Mouse (Mus musculus) midbrain, postnatal 0 days (tissue): ENCODE data around the gene Spink8. TPM values are rescaled to one million over a fixed set of nuclear protein-coding genes. Genes with fewer than 3 reads are reported as not detected.

Source experiments
- ATAC-seq: fragments of 200-750 bp; cut with Nextera tagmentation; 2 replicates; pipeline ENCODE4 v1.8.0; 2017; ENCODE audit warnings: moderate number of reproducible peaks, mild to moderate bottlenecking, moderate TSS enrichment, moderate library complexity; ENCODE audit not compliant: low FRiP score
- DNase-seq: peaks from one replicate; pipeline ENCODE4 v3.0.0-alpha.2; 2015; ENCODE audit warnings: low spot score
- H3K27ac ChIP-seq: fragments of 300-500 bp; sonication (generic); 2 replicates; pipeline ENCODE4 v1.5.1; 2014; ENCODE audit warnings: low read depth, mild to moderate bottlenecking, low read length, mixed read lengths
- H3K27me3 ChIP-seq: fragments of 300-500 bp; sonication (generic); 2 replicates; pipeline ENCODE4 v1.6.1; 2014; ENCODE audit warnings: low read length, control low read depth, mixed read lengths; ENCODE audit not compliant: insufficient read depth
- H3K36me3 ChIP-seq: fragments of 300-500 bp; sonication (generic); 2 replicates; pipeline ENCODE4 v1.6.1; 2014; ENCODE audit warnings: low read length, control low read depth, mixed read lengths; ENCODE audit not compliant: insufficient read depth
- H3K4me1 ChIP-seq: fragments of 300-500 bp; sonication (generic); 2 replicates; pipeline ENCODE4 v1.6.1; 2014; ENCODE audit warnings: mild to moderate bottlenecking, control low read depth, antibody characterized with exemption, low read length, mixed read lengths; ENCODE audit not compliant: insufficient read depth
- H3K4me2 ChIP-seq: fragments of 300-500 bp; sonication (generic); 2 replicates; pipeline ENCODE4 v1.6.1; 2014; ENCODE audit warnings: low read depth, mild to moderate bottlenecking, low read length, mixed read lengths; ENCODE audit not compliant: poor library complexity, severe bottlenecking
- H3K4me3 ChIP-seq: fragments of 300-500 bp; sonication (generic); 2 replicates; pipeline ENCODE4 v1.5.1; 2014; ENCODE audit warnings: low read depth, mild to moderate bottlenecking, low read length, moderate library complexity
- H3K9ac ChIP-seq: fragments of 300-500 bp; sonication (generic); replicated peaks from 2 replicates; pipeline ENCODE4 v1.6.1; 2014; ENCODE audit warnings: mild to moderate bottlenecking, low read length, moderate library complexity, mixed read lengths; ENCODE audit not compliant: poor library complexity, severe bottlenecking
- H3K9me3 ChIP-seq: fragments of 300-500 bp; sonication (generic); 2 replicates; pipeline ENCODE4 v1.6.1; 2016; ENCODE audit warnings: low read length, control low read depth
- CTCF ChIP-seq: IDR thresholded peaks from 2 replicates; pipeline ENCODE4 v1.5.1; 2016; ENCODE audit warnings: antibody characterized with exemption, mild to moderate bottlenecking
- WGBS: fragments of 180-500 bp; shearing (Covaris S2); extraction: QIAGEN DNeasy Blood & Tissue Kit; methylation state at CpG from one replicate; pipeline ENCODE4 v1.1.7; 2014; 5-methylcytosine and 5-hydroxymethylcytosine counted together
- polyA plus RNA-seq: library from polyadenylated mRNA; unstranded; fragments of >200 nt; fragmentation: Nextera tagmentation; extraction: Ambion mirVana; gene quantifications from 2 replicates; pipeline ENCODE4 v1.2.1, GENCODE M21; 2015
- total RNA-seq: library from RNA; depleted of rRNA; stranded (reverse); fragments of >200 nt; gene quantifications from 2 replicates; pipeline ENCODE4 v1.2.3, GENCODE M21; 2014

The Spink8 gene
- total and polyA plus RNA-seq, 2 experiments from 2014 or later: not detected

DNA sequence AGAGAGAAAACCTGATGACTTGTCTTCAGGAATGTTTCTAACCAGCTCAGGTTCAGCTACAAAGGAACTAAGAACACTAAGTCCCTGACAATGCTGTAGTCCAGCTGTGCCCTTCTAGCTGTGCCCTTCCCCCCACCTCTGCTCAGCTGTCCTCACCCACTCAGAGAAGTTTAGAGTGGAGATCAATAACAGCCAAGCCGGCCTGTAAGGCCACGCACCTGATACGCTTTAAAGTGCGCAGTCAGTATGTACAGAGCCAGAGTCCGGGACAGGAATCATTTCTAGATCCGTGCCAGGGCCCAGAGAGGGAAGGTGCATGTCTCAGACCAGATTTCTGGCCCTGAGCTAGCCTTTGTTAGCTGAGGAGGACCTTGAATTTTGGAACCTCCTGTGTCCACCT is 43.9 kb downstream of the Spink8 start:
- 83% methylated on average over 6 of the region's 6 CpGs for WGBS
- no peaks in the 10 kb centered on the region for H3K27me3 ChIP-seq
- TF ChIP-seq CTCF: no peak
- no peaks in the 10 kb centered on the region for H3K36me3 ChIP-seq
- ATAC-seq (no peak), DNase-seq (no peak)
- no peak overlapping the region for H3K4me3 ChIP-seq
- H3K4me2 ChIP-seq: no peak overlapping the region
- H3K9ac ChIP-seq: no peak overlapping the region
- no peaks in the 10 kb centered on the region for H3K4me1 ChIP-seq
- H3K27ac ChIP-seq: no peak overlapping the region
- H3K9me3 ChIP-seq: no peaks in the 10 kb centered on the region

DNA sequence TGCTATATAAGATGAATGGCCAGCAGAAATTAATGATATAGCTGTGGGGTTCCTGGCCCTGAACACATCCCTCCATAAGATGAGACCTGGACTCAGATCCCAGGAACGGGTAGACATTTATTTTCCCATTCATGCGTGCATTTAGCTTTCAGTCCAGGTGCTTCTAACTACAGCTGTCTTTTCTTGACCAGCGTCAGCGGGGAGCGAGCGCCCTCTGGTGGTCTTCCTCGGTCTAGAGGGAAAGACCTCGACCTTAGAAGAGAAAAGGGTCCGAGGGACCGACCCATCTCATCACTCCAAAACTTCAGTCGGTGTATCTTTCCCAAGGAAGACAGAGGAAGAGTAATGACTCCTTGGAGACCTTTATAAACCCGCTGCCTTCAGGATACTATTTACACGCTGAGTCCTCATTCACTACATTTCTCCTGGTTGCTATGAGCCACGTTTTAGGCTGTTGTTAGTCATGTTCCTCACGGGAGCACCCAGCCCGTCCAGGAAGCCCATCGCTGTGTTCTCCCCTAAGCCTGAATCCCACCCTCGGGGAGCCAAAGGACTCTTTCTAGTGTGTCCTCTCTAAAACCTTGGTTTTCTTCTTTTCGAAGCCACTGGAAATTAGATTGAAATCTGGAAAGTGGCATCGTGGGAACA is 50.4 kb downstream of the Spink8 start:
- Histone ChIP-seq H3K9ac (no peak overlapping the region), H3K4me3 (no peak overlapping the region)

DNA sequence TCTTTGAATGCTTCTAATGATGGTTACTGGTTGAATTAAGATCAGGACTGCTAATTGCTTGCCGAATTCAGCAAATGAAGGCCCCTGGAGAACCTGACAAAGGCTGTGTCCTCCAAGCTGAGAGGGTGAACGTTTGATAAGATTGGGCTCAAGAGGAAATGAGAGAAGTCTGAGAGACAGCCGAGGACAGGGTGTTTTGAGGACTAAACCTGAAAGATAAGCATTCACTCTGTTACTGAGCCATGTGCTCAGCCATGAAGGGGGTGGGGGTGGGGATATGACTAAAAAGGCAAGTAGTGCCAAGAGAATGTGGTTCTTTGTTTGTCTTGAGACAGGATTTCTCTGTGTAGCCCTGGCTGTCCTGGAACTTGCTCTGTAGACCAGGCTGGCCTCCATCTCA is 51.0 kb downstream of the Spink8 start:
- Histone ChIP-seq H3K36me3 (no peaks in the 10 kb centered on the region), H3K4me2 (0 out of 2 replicates have a peak overlapping the region, but pooled peaks have one; percentile 25), H3K9ac (no peak overlapping the region), H3K27me3 (no peaks in the 10 kb centered on the region), H3K4me1 (no peaks in the 10 kb centered on the region), H3K27ac (no peak overlapping the region), H3K9me3 (no peaks in the 10 kb centered on the region), H3K4me3 (no peak overlapping the region)
- whole genome bisulfite sequencing: 64% methylated on average over 3 of the region's 3 CpGs
- no peak for ATAC-seq
- DNase-seq: no peak
- TF ChIP-seq CTCF: no peak

More for the DNA sequence above, 50.4 kb downstream of the Spink8 start:
- 16% methylated on average over 20 of the region's 20 CpGs for WGBS
- peak overlapping the region; percentile 25; the same call in 1 of the 2 replicates for H3K4me2 ChIP-seq
- peak; percentile 95 for TF ChIP-seq CTCF
- DNase-seq: peak; percentile 76
- no peaks in the 10 kb centered on the region for H3K27me3 ChIP-seq
- no peaks in the 10 kb centered on the region for H3K36me3 ChIP-seq
- H3K27ac ChIP-seq: no peak overlapping the region
- no peaks in the 10 kb centered on the region for H3K9me3 ChIP-seq
- peak; percentile 52; the same call in 1 of the 2 replicates for ATAC-seq
- no peaks in the 10 kb centered on the region for H3K4me1 ChIP-seq

DNA sequence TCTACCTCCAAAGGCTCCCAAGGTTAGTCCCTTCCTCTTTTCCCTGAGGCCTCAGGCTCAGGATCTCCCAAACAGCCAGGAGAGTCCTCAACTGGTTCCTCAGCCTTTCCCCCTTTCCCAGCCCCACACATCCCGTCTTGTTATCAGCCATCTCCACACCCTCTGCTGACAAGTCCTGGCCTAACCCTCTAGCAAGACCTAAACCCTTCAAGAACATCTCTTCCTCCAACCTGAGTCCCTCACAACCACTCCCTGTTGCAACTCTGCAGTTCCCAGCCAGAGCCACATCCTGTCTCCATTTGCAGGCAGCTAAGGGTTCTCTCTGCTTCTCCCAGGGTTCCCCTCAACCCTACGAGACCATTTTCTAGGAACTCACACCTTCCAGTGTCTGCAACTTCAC is 54.1 kb downstream of the Spink8 start:
- DNase-seq: no peak
- no peaks in the 10 kb centered on the region for H3K36me3 ChIP-seq
- ATAC-seq: no peak
- no peaks in the 10 kb centered on the region for H3K4me1 ChIP-seq
- 79% methylated on average over 2 of the region's 2 CpGs for WGBS
- no peak overlapping the region for H3K9ac ChIP-seq
- no peaks in the 10 kb centered on the region for H3K27me3 ChIP-seq
- TF ChIP-seq CTCF: no peak
- no peak overlapping the region for H3K4me2 ChIP-seq
- H3K27ac ChIP-seq: no peak overlapping the region
- H3K4me3 ChIP-seq: no peak overlapping the region
- no peaks in the 10 kb centered on the region for H3K9me3 ChIP-seq

DNA sequence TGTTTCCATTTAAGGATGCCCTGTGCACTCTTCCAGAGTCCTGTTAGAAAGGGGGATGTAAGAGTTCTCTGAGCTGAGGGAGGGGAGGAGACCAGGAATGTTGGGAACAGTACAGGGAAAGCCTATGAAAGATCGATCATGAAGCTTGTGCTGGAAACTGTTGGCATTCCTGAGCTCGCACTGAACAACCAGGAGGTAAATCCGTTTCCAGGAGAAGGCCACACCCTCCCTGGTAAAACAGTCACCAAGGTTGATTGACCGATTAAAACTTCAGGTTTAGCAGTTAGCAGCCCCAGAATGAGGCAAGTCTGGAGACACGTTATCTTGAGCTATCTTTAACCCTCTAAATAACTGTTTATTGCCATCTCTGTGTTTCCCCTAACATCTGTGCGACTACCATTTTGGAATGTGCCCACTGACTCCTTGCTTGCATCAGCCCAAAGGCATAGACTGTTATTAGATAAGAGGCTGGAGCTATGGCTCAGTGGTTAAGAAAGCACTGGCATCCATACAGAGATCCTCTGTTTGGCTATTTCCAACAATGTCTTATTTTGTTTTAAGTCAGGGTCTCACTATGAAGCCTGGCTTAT is 59.0 kb downstream of the Spink8 start:
- no peaks in the 10 kb centered on the region for H3K4me1 ChIP-seq
- H3K36me3 ChIP-seq: no peaks in the 10 kb centered on the region
- ATAC-seq: no peak
- H3K9ac ChIP-seq: no peak overlapping the region
- no peak overlapping the region for H3K4me3 ChIP-seq
- 51% methylated on average over 6 of the region's 6 CpGs for WGBS
- no peak for TF ChIP-seq CTCF
- DNase-seq: no peak
- no peak overlapping the region for H3K4me2 ChIP-seq
- H3K27me3 ChIP-seq: no peaks in the 10 kb centered on the region
- H3K9me3 ChIP-seq: no peaks in the 10 kb centered on the region
- H3K27ac ChIP-seq: no peak overlapping the region
